Mouse (Mus musculus): ENCODE results near the gene Polr3b.

DNA sequence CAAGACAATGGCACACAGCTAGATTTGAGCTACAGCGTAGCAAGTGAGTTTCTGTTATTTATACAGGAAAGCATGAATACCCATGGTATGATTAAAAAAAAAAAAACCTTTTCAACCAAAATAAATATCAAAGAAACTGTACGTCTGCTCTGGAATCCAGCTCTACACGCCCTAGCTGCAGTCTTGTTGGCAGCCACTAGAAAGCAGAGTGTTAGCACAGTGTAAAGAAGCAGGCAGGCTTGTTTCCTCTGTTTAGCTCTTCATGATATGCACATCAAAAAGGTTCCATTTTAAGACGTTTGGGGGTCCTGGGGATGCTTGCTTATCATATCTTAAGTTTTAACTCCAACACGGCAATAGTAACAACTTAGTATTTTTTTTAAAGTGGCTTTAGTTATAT, 89.8 kb downstream of the Polr3b start:
- TF ChIP-seq POLR2A (IDR thresholded peaks at IDR 0.05; ENCODE audit: borderline replicate concordance, extremely low read depth, insufficient read depth, insufficient read length, poor library complexity, severe bottlenecking): no peak
- peak; percentile 32; the same call in 1 of the 2 replicates for TF ChIP-seq CTCF (IDR thresholded peaks at IDR 0.05; ENCODE audit: borderline replicate concordance, extremely low read depth, insufficient read depth, insufficient read length)

All from brain, embryonic 14.5 days (tissue).